Mouse (Mus musculus): Measurements from ENCODE around the gene Ets2. TPM values are rescaled to one million over a fixed set of nuclear protein-coding genes. Genes with fewer than 3 reads are reported as not detected.

Ets2 gene
- total RNA-seq, 4 experiments from 2014 or later, result 67.2 to 81.0 (median 75.2) TPM

- DNase-seq (ENCODE audit: low spot score in 2 of 2), result no peak
Observed at GRCm38 (mm10) chr16:95767246-95767645, 65.4 kb downstream of the Ets2 start.

- DNase-seq (ENCODE audit: low spot score in 2 of 2), result peak; percentile 76 to 80
Observed at GRCm38 (mm10) chr16:95769066-95769995, 67.5 kb downstream of the Ets2 start.

DNA sequence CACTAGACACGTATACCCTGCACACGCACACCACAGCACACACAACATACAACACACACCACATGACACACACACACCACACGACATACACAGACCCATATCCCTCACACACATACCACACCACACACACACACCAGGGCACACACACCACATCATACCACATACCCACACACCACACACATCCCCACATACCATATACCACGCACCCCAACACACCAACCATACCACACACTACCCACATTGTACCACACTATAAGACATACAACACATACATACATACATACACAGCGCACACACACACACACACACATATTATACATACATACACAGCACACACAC, 68.1 kb downstream of the Ets2 start:
- no peak for DNase-seq (ENCODE audit: low spot score in 2 of 2)

DNA sequence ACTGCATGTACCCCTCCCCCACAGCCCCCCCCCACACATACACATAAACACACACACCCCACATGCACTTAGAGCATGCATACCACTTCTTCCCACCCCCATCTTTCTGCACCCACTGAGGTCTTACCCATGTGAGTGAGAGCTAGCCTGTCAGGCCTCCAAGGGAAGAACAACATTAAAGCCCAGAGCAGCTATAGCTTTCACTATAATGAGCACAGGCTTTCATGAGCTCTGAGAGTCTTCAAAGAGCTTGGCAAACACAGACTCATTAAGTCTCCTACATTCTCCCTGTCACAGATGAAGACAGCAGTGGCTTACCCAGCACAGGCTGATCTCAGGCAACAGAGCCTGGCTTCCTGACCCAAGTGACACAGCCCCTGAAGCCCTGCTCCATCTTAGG, 68.5 kb downstream of the Ets2 start:
- DNase-seq (ENCODE audit: low spot score in 2 of 2), result no peak

Other genes starting within 250 kb of the Ets2 start
- 1 to 10 TPM; 3.6 to 5.1 (median 4.4) TPM for gene Erg, start 115.5 kb upstream of the Ets2 start, total RNA-seq (2022)

All from layer of hippocampus, adult 8-10 months (tissue).